Mouse (Mus musculus) embryo, embryonic 9.5 days (tissue): ENCODE data around the gene Cfap100.

Source experiments
- DNase-seq: peaks from one replicate; pipeline ENCODE4 v3.0.0-alpha.2; 2017; ENCODE audit errors: extremely low spot score

Gene Cfap100

DNA sequence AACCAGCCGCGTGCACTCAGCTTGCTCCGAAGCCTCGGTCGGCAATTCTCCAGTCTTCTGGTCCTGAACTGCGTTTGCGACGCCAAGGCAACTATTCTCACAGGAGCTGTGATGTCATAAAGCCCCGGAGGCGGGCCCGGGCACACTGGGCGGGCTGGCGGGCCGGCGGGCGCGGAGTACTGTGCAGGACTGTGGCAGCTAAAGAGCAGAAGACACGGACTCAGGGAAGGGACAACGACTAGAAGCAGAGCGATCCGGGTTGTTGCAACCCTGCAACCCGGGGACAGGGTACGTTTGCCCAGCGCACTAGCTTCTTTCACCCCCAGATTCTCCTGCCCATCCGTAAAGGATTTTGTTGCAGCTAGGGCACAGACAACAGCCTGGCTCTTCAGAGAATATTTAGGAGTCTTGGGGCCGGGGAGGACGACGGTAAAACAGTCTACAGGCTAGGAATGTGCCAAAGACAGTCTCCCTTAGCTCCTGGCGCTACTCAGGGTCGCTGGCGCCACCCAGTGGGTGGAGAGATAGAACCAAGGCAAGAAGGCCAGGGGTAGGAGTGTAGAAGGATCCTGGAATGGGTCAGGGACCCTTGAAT lies at the start of gene Cfap100:
Gene Cfap100 (minus strand): TSS at position 418 of the 595 bp plus-strand sequence.
- DNase-seq, result peak; percentile 84

DNA sequence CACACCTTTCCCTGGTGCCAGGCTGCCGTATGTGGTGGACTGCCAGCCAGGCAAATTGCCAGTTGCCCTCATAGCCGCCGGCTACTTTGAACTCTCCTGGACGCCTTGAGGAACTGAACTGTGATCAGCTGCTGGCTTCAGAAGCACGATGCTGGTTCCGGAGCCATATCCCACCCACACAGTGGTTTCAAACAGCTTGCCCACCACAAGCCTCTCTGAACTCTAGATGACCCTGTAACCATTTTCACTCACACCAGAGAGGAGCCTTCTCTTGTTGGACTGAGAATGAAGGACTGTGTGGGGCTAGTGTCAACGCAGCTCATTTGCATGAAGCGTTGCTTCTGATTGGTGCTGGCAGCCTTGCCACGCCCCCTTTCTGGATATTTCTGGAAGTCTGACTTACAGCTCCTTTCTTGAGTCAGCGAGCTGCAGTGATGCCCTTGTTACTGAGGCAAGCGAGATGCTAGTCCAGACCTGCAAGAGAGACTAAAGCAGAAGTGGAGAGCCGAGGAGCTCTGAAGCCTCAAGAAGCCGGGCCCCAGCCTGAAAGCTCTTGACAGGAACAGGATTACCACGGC lies 48.4 kb upstream of the Cfap100 start:
- DNase-seq, result no peak

DNA sequence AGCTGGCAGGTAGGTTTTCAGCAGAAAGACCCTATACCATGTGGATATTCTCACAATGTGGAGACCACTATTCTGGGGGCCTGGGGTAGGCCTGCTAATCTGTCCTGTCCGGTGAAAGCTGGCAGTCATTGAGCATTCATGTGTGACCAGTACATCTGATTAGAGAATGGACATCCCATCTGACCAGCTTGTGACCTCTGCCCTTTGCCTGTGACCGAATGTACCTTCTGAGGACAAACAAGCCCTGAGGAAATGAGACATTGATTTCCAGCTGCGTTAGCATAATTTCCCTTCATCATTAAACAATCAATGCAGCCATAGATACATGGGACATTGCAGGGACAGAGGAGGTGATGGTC lies 47.2 kb upstream of the Cfap100 start:
- DNase-seq, result no peak

DNA sequence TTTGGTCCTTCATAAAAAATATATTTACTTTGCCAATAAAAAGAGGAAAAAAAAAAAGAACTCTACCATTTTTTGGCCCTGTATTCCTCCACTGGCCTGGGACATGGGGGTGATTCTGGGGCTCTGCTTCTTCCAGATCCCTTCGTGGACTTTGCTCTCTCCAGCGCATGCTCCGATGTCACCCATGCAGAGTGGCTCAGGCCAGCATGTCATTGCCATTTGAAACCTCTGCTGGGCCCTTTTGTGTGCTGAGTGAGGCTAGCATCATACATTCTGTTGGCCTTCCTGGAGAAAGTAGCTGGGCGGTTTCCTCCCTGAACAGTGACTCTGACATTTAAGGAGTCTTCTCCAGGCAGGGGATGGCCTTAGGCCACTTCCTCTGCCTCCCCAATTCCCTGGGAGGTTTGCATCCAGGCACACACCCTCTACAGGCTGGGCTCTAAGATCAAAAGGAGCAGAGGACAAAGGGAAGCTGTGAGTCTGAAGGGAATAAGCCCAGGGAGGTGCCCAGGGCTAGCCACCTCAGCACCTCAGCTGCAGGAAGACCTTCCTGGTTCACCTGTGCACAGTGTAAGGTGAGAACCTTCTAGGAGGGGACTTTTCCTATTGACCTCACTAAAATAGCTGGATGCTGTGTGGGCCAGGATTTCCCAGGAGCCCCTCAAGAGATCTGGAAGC lies 46.7 kb upstream of the Cfap100 start:
- no peak for DNase-seq

DNA sequence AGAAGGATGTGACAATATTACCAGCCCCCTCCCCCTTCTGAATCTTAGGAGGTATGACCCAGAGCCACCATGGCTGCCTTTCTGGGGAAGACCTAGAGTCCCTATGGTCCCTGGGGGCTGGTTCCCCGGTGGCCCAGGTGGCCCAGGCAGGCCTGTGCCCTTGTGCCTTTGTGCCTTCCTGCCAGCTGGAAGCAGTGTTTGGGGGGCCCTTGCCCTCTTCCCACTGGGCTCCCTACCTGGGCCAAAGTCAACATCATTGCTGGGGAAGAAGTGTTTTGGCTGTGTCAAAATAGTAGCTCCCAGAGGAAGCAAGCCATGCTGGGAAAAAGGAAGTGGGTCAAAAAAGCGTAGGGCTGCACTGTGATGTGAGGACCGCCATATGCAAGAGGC lies 45.8 kb upstream of the Cfap100 start:
- DNase-seq, result no peak

DNA sequence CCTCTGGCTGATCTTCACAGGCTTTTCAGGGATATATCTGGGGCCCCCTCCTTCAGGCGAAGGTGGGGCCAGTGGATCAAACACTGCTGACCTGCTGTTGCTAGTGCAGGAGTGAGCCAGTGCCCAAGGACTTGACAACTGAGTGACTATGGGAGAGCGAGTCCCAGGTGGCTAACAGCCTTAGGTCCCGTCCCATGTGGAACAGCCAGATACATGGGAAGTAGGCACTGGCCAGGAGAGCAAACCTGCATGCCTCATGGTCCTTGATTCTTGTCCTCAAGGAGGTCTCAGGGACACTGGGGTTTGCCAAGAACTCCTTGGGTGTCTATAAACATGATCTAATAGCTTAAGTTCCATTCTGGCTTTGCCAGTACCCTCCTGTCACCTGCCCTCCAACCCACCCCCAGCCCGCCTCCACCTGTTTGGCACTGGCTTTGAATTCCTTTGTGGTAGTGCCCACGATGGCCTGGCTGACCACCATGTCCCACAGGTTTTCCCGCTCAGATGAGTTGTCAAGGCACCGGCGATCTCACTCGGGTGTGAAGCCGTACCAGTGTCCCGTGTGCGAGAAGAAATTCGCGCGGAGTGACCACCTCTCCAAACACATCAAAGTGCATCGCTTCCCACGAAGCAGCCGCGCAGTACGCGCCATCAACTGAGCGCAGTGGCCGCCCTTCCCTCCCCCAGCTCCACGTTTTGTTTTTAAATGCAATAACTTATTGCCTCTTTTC lies 45.2 kb upstream of the Cfap100 start:
- no peak for DNase-seq

DNA sequence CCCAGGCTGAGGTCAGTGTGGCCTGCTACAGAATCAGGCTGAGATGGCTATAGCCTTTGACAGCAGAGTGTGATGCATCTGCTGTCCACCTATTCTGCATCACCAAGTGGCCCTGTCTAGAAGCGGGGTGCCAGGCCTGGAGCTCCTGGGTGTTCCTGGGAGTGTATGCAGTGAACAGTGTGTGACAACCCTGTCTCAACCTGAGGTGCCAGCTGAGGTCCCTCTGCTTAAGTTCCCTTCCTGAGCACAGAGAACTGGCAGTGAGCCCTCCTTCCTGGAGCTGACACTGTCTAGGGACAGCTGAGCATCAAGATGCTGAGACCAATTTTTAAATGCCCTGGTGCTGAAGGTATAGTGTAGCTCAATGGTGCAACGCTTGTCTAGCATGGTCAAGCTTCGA lies 44.1 kb upstream of the Cfap100 start:
- no peak for DNase-seq

DNA sequence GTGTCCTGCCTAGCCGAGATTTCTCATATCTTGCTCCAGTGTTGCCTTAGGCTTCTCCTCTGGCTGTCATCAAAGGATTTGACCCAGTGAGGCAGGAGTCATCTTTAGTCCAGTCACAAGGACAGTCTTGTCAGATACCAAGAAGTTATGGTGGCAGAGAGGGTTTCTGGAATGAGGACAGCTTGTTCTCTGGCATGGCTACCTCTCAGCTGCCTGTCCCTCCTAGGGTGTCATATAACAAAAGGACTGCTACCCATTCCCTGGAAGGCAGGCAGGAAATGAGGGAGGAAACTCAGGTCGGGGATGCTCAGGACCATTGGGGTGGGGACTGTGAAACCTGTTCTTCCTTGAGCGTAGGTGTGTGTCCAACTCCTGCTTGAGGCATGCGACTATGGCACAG lies 43.5 kb upstream of the Cfap100 start:
- no peak for DNase-seq

DNA sequence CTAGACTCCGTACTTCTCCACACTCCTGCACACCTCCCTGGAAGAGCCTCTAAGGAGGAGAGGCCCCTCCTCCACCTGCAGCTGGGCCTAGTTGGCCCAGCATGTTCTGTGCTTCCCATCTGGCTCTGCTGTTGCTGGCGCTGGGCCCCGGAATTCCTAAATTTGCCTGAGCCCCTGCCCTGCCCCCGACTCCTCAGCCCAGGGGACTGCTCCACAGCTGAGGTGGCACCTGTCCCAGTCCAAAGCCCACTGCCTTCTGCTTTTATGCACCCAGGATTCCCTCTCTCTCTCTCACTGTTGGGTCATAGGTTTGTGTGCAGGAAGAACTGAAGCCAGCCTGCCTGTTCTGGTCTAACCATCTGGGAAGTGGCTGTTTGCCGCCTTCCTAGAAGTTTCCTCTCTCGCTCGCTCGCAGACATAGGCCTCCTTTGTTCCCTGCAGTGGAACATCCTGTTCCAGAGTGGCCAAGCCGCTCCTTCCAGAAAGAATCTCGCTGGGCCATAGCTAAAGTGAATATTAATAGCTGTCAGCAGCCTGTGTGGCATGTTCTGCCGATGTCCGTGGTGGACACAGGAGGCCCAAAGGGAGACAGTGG lies 42.4 kb upstream of the Cfap100 start:
- DNase-seq, result no peak

DNA sequence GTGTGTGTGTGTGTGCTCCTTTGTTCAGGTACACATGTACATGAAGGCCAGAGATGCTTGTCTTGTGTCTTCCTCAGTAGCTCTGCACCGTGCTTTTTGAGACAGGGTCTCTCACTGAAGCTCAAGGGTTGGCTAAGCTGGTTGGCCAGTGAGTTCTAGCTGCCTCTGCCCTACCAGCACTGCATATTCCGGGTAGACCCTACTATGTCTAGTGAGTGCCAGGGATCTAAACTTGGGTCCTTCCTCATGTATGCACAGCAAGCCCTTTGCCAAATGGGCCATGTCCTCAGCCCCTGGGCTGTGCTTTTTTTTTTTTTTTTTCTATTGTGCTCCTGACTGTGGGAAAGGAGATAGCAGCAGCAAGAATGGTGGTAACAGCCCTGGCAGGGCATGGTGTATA lies 41.7 kb upstream of the Cfap100 start:
- DNase-seq, result no peak

DNA sequence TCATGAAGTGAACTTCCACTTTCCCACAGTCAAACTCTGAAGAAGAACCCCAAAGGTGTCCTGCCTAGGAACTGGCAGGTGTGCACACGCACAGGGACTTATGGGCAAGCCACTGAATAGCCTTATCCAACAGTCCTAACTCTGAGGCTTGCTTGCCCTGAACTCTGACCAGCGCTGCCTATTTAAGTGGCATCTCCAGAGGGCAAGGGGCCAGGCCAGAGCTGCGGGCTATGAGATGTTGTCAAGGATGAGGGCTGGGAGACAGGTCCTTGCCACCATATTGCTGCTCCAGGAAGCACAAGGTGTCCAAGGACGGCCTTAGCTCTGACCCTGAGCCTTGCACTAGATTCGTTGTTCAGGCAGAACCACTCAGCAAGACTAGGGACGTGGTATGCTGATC lies 40.4 kb upstream of the Cfap100 start:
- no peak for DNase-seq

DNA sequence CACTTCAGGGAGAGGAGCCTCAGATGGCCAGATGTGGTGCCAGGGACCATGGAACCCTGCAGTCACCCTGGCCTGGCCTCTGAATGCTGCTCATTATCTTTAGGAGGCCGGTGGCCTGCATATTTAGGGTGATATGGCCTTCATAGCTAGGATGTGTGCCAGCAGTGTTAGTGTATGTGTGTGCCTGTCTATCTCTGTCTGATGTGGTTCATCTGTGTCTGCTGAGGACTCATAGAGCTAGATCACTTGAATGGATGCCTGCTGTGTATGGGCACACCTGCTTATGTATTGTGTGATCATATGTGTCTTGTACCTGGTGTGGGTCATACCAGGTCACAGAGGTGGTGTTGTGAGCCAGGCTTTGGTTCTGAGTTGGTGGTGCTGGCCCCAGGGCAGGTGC lies 39.6 kb upstream of the Cfap100 start:
- DNase-seq, result no peak

DNA sequence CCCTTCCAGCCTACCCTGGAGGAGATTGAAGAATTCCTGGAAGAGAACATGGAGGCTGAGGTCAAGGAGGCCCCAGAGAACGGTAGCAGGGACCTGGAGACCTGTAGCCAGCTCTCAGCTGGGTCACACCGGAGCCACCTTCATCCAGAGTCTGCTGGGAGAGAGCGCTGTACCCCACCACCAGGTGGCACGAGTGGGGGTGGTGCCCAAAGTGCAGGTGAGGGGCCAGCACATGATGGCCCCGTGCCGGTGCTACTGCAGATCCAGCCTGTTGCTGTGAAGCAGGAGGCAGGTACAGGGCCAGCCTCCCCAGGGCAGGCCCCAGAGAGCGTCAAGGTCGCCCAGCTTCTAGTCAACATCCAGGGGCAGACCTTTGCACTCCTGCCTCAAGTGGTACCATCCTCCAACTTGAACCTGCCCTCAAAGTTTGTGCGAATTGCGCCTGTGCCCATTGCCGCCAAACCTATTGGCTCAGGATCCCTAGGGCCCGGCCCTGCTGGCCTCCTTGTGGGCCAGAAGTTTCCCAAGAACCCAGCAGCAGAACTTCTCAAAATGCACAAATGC lies 38.3 kb upstream of the Cfap100 start:
- DNase-seq, result no peak

DNA sequence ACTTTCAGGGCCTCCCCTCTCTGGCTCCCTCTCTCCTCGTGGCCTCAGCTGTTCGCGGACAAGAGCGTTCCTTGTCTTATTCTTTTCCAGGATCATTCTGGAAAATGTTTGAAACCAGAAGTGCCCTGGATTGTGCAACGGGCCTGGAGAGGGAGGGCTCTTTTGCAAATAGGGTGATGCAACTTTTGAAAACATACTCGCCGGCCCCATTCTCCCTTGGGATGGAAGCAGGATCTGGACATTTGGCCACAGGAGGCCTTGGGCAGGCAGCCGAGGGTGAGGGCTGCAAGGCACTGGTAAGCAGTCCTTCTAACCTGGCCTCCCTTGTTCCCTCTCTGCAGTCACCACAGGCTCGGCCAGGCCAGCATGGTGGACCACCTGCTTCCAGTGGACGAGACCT lies 37.5 kb upstream of the Cfap100 start:
- no peak for DNase-seq

DNA sequence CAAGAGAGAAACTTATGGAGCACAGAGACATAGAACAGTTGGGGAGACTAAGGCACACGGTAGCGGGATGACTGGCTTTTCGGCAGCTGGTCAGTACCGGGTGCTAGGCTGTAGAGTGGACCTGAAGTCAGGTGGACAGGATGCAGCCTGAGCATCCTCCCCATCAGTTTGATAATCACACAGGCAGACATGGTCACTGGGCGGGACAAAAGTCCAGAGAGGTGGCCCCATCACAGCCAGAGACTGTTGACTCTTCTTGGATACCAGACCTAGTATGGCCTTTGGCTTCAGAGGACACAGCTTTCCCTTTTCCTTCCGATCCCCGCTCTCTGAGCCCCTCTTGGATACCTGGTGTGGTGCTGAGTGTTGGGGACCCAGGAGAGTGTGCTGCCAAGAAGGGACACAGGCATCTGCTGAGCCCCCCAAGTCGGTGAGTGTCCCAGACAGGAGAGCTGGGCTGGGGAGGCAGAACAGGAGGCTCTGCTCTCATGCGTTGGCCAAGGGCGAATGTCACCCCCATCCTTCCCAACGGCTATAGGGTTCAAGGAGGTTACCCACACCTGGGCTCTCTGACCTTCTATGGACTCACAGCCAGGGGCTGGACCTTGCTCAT lies 36.5 kb upstream of the Cfap100 start:
- DNase-seq, result no peak

DNA sequence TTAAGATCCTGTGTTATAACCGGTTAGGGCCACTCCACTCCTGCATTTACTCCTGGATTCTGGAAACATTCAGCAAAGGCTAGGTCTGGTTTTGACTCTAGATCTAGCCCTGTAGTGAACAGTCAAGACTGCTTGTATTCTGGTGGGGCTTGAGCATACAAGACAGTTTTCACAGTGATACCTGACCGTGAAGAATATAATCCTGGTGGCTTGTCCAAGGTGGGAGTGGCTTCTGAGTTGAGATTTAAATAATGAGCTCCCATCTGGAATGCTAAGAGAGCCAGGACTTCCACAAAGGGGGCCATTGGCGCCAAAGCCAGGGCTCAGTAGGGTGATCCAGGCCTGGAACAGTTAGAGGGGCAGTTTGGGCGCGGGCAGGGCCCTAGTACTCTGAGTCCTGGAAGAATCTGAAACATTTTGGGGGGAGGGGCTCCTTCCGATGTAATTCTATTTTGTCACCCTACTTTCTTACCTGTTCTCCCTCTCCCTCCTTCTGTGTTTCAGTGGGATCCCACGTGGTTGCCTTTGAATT lies 35.4 kb upstream of the Cfap100 start:
- no peak for DNase-seq

DNA sequence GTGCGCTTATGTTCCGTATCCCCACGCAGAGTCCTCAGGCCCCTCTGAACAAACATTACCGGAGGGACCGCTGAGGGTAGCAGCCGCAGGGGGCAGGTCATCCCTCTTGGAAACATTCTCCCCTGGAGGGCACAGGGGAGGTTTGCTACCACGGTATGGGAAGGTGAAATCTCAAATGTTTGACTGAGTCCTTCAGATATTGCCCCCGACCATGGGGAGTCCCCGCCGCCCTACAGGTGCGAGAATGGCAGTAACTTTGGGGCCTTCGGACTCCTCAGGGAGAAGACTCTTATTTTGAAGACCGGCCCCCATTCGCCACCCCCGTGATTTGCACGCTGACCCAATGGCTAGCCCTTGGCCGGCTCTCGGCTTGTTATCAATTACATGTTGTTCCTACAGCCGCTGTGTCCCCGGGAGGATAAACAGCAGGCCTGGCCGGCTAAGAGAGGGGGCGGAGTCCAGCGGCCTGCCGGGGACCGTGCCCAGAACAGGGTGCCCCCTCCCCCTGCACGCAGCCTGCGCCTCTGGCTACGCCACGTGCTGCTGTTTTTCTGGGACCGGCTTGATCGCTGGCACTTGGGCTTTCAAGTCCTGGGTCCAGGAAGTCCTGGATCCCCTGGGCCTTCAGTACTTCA lies 34.7 kb upstream of the Cfap100 start:
- DNase-seq, result peak; percentile 83

DNA sequence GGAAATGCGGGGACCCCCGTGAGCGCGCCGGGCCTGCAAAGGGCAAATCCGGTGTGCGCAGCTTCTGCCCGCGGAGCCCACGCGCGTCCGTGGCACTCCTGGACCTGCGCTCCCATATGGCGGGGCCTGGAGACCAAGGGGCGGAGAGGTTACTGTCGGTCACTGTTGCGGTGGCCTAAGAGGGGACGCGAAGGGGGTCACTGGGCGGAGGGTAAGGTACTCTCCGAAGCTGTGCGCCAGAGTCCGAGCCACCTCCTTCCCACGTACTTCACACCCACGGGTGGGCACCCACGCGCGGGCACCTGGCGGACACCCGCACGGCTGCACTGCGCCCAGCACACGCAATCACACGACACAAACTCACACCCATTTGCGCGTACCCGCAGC lies 34.2 kb upstream of the Cfap100 start:
- no peak for DNase-seq

DNA sequence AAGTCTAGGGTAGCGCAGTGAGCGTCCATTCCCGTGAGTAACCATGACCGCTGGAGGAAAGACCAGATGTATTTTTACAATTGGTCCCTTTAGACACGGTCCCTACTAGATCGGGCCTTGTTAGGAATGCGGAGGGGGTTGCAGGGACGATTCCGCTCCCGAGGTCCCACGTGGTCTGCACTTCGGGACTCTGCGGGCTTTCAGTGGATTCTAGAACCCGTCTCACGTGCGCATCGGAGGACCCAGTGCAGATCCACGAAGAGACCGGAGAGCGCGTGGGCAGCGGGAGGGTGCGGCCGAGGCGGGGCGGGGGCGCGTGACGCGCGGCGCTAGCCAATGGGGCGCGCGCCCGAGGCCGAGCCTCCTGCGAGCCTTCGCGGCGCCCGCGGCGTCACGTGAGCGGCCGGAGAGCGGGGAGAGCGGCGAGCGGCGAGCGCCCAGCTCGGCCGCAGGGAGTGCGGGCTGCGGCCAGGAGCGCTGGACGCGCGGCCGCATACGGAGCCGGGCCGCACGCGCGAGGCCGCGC lies 33.6 kb upstream of the Cfap100 start, which contains the start of gene Klf15:
Gene Klf15 (plus strand): TSS at position 396 of the 526 bp plus-strand sequence.
- DNase-seq, result peak; percentile 77

DNA sequence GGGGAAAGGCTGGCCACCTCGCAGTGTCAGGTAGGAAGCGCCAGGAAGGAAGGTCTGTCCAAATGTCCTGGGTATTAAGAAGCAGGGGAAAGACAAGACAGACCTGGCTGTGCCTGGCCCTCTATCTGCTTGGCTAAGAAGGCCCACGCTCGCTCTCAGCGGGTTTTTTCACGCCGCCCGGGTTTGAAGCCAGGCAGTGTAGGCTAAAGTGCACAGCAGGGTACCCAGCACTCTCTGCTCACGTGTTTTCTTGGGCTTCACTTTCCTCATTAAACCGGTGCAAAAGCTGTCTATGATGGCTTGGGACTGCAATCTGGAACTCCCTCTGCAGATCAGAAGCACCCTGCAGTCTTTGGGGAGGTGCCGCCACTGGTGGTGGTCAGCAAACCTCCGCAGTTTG lies 33.2 kb upstream of the Cfap100 start:
- no peak for DNase-seq

DNA sequence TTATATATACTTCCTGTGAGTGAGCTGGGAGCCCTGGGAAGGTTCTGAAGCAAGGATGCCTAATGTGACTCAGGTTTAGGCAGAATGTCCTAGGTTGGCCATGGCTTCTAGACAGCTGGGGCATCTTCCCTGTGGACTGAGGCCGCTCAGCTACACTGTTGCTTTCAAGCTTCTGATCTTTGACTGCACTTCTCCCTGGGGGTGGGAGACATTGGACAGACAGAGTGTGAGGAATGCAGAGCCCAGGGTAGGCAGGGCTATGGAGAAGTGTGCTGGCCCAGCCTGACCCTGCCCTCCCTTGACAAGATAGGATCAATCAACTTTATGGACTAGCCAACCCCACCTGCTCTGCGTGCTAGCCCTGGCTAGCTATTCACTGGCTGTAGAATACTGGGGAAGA lies 32.6 kb upstream of the Cfap100 start:
- no peak for DNase-seq
